12 mouse cellular contexts compared by ENCODE assay signal in genomic region chr2:157800288-157800687, GRCm38 (mm10).
DNase-seq lines count a peak whose midpoint lies in the region; ATAC-seq and TF ChIP-seq lines count a peak whose summit lies in the region.
"Had no signal": no experiment of that assay in that cellular context is flagged by ENCODE, and none has a peak within 500 bp of the region (broad histone marks: within the 10 kb centered on the region; RNA-seq: fewer than 3 reads in every experiment).

No protein-coding gene starts in this region.

- ATAC-seq in kidney, embryonic 15.5 days (replicated peaks; ENCODE audit: low FRiP score): peak; percentile 54; the same call in 1 of the 2 replicates
- ATAC-seq in megakaryocyte, adult 5-6 weeks (ENCODE audit: poor library complexity, severe bottlenecking): no peak

- H3K36me3 ChIP-seq in kidney, embryonic 15.5 days: peaks cover 9% of the 10 kb centered on the region; the same call in 1 of the 2 replicates
- 0 out of 2 replicates have a peak, but pooled peaks cover 9% of the 10 kb centered on the region for H3K36me3 ChIP-seq in hindbrain, embryonic 10.5 days
- peaks cover 9% of the 10 kb centered on the region; the same call in 1 of the 2 replicates for H3K36me3 ChIP-seq in midbrain, embryonic 10.5 days
- H3K36me3 ChIP-seq: liver, embryonic 13.5 days had no signal

- H3K9ac ChIP-seq in kidney, embryonic 15.5 days: no peak overlapping the region
- H3K9ac ChIP-seq: liver, embryonic 13.5 days had no signal

- H3K9me3 ChIP-seq in kidney, embryonic 15.5 days (replicated peaks): no peaks in the 10 kb centered on the region
- no peaks in the 10 kb centered on the region for H3K9me3 ChIP-seq in hindbrain, embryonic 10.5 days
- no peaks in the 10 kb centered on the region for H3K9me3 ChIP-seq in midbrain, embryonic 10.5 days (replicated peaks)
- H3K9me3 ChIP-seq: liver, embryonic 13.5 days had no signal

- H3K4me2 ChIP-seq in kidney, embryonic 15.5 days: no peak overlapping the region
- H3K4me2 ChIP-seq: liver, embryonic 13.5 days had no signal

- no peaks in the 10 kb centered on the region for H3K27me3 ChIP-seq in kidney, embryonic 15.5 days
- no peaks in the 10 kb centered on the region; the same call in 1 of the 2 replicates for H3K27me3 ChIP-seq in hindbrain, embryonic 10.5 days (ENCODE audit: insufficient read depth, poor library complexity, severe bottlenecking)
- peaks cover 7% of the 10 kb centered on the region; the same call in 1 of the 2 replicates for H3K27me3 ChIP-seq in midbrain, embryonic 10.5 days (ENCODE audit: low read depth, poor library complexity, severe bottlenecking)
- H3K27me3 ChIP-seq: liver, embryonic 13.5 days had no signal

- no peak overlapping the region for H3K27ac ChIP-seq in kidney, embryonic 15.5 days
- peak overlapping the region; percentile 91 for H3K27ac ChIP-seq in hindbrain, embryonic 10.5 days
- H3K27ac ChIP-seq in midbrain, embryonic 10.5 days (replicated peaks): peak overlapping the region; percentile 86
- H3K27ac ChIP-seq in left cerebral cortex, adult 2 months: no peak overlapping the region; the same call in 1 of the 2 replicates
- H3K27ac ChIP-seq: liver, embryonic 13.5 days had no signal

- TF ChIP-seq CTCF in left cerebral cortex, adult 2 months (IDR thresholded peaks at IDR 0.05): no peak

- no peak for DNase-seq in kidney, postnatal 14 days
- DNase-seq in hindbrain, embryonic 10.5 days (ENCODE audit: low spot score): no peak
- DNase-seq in midbrain, embryonic 10.5 days (ENCODE audit: low spot score): no peak
- DNase-seq in left cerebral cortex, adult 2 months (ENCODE audit: extremely low spot score in 1 of 2, low spot score in 2 of 2): no peak
- no peak for DNase-seq in frontal cortex, postnatal 25 days (ENCODE audit: low spot score in 2 of 2)
- no peak for DNase-seq in adrenal gland, adult 2 months
- DNase-seq: B cell, adult 2 months; layer of hippocampus, postnatal 36 days; liver, embryonic 13.5 days had no signal

- intact Hi-C loops in left cerebral cortex, adult 2 months (cut with DNase I): loop anchor here (10.0 kb wide), 1 partner anchor 165 kb away; no protein-coding TSS in a partner anchor

- H3K4me1 ChIP-seq in kidney, embryonic 15.5 days: peaks cover 32% of the 10 kb centered on the region
- peaks cover 44% of the 10 kb centered on the region for H3K4me1 ChIP-seq in hindbrain, embryonic 10.5 days (replicated peaks)
- H3K4me1 ChIP-seq in midbrain, embryonic 10.5 days: peaks cover 39% of the 10 kb centered on the region

- H3K4me3 ChIP-seq in kidney, embryonic 15.5 days (replicated peaks): no peak overlapping the region
- H3K4me3 ChIP-seq in hindbrain, embryonic 10.5 days: no peak overlapping the region
- no peak overlapping the region for H3K4me3 ChIP-seq in midbrain, embryonic 10.5 days
- no peak overlapping the region for H3K4me3 ChIP-seq in left cerebral cortex, adult 2 months
- H3K4me3 ChIP-seq: liver, embryonic 13.5 days; myocyte had no signal

- WGBS in kidney, embryonic 15.5 days: 74% methylated on average over 2 of the region's 2 CpGs
- 84% methylated on average over 2 of the region's 2 CpGs for WGBS in hindbrain, embryonic 10.5 days
- 85% methylated on average over 2 of the region's 2 CpGs for WGBS in midbrain, embryonic 10.5 days

Comparison
In these comparisons a context has a peak if more than half of its experiments do, and no peak if none do; other contexts are left out.
1. H3K27ac ChIP-seq: peak in hindbrain, embryonic 10.5 days (single experiment) and midbrain, embryonic 10.5 days (single experiment); none in kidney, embryonic 15.5 days (single experiment) and left cerebral cortex, adult 2 months (single experiment).